8 mouse cellular contexts compared by ENCODE assay signal in the genomic region with DNA sequence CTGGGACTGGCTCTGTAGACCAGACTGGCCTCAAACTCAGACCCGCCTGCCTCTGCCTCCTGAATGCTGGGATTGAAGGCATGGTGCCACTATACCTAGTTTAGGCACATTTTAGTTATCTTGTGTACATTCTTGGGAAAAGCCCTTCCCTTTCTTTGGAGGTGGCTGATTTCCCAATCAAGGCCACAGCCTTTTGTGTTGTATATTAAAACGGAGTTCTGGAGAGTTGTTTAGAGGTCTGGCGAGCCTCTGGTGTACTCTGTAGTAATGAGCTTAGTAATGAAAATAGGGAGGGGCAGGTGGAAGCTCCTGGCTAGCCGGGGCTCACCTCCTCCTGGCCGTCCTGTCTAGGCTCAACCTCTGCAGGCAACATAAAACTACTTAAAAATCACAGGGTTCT. TPM values are rescaled to one million over a fixed set of nuclear protein-coding genes. Genes with fewer than 3 reads are reported as not detected.
DNase-seq lines count a peak whose midpoint lies in the region; ATAC-seq and TF ChIP-seq lines count a peak whose summit lies in the region.

No protein-coding gene starts in this region.

- H3K27ac ChIP-seq in liver, embryonic 11.5 days (ENCODE audit: low read depth, low read length) = no peak overlapping the region
- no peak overlapping the region for H3K27ac ChIP-seq in embryonic fibroblast, embryonic 13.5 days (ENCODE audit: insufficient read depth, low read length)
- H3K27ac ChIP-seq in limb, embryonic 12.5 days = no peak overlapping the region
- H3K27ac ChIP-seq in neural tube, embryonic 14.5 days (ENCODE audit: low read depth, low read length) = no peak overlapping the region

- no peaks in the 10 kb centered on the region for H3K27me3 ChIP-seq in liver, embryonic 11.5 days (replicated peaks; ENCODE audit: control insufficient read depth, insufficient read depth, low read length)
- H3K27me3 ChIP-seq in limb, embryonic 12.5 days = no peaks in the 10 kb centered on the region
- H3K27me3 ChIP-seq in neural tube, embryonic 14.5 days (ENCODE audit: control insufficient read depth, insufficient read depth, low read length) = no peaks in the 10 kb centered on the region

- H3K4me2 ChIP-seq in liver, embryonic 11.5 days = peak overlapping the region; percentile 93
- peak overlapping the region; percentile 75 for H3K4me2 ChIP-seq in limb, embryonic 12.5 days
- no peak overlapping the region for H3K4me2 ChIP-seq in neural tube, embryonic 14.5 days (ENCODE audit: low read depth, low read length)

- 76% methylated on average over 5 of the region's 5 CpGs for WGBS in liver, embryonic 11.5 days
- WGBS in limb, embryonic 12.5 days = 34% methylated on average over 5 of the region's 5 CpGs
- WGBS in neural tube, embryonic 14.5 days = 18% methylated on average over 5 of the region's 5 CpGs

- no peak for DNase-seq in liver, embryonic 11.5 days (ENCODE audit: low spot score)
- DNase-seq in liver = no peak
- DNase-seq in natural killer cell, adult 2 months (ENCODE audit: low spot score in 2 of 2) = no peak
- no peak for DNase-seq in thymus, postnatal 14 days
- no peak for DNase-seq in kidney, postnatal 4 days

- no peak for TF ChIP-seq CTCF in embryonic fibroblast, embryonic 13.5 days (IDR thresholded peaks at IDR 0.05; ENCODE audit: borderline replicate concordance, insufficient read depth, low read length)

- H3K4me1 ChIP-seq in liver, embryonic 11.5 days (replicated peaks; ENCODE audit: control insufficient read depth, insufficient read depth, low read length) = peaks cover 56% of the 10 kb centered on the region
- H3K4me1 ChIP-seq in embryonic fibroblast, embryonic 13.5 days (ENCODE audit: control insufficient read depth, insufficient read depth, low read length) = peaks cover 6% of the 10 kb centered on the region
- H3K4me1 ChIP-seq in limb, embryonic 12.5 days (replicated peaks) = peaks cover 71% of the 10 kb centered on the region
- H3K4me1 ChIP-seq in neural tube, embryonic 14.5 days (ENCODE audit: control insufficient read depth, insufficient read depth, low read length) = peaks cover 14% of the 10 kb centered on the region

- ATAC-seq in liver, embryonic 11.5 days (replicated peaks; ENCODE audit: low FRiP score) = no peak
- ATAC-seq in limb, embryonic 12.5 days (ENCODE audit: insufficient number of reproducible peaks, insufficient read depth, low FRiP score, low TSS enrichment, low read depth) = no peak
- no peak for ATAC-seq in neural tube, embryonic 14.5 days (ENCODE audit: low read depth)

- H3K9ac ChIP-seq in liver, embryonic 11.5 days (ENCODE audit: low read depth, low read length) = peak overlapping the region; percentile 98; the same call in 1 of the 2 replicates
- peak overlapping the region; percentile 93 for H3K9ac ChIP-seq in limb, embryonic 12.5 days (replicated peaks)
- H3K9ac ChIP-seq in neural tube, embryonic 14.5 days (replicated peaks; ENCODE audit: low read depth, low read length) = no peak overlapping the region

- peaks cover 6% of the 10 kb centered on the region; the same call in 1 of the 2 replicates for H3K36me3 ChIP-seq in liver, embryonic 11.5 days (ENCODE audit: control insufficient read depth, insufficient read depth, low read length)
- H3K36me3 ChIP-seq in limb, embryonic 12.5 days = peaks cover 28% of the 10 kb centered on the region
- no peaks in the 10 kb centered on the region for H3K36me3 ChIP-seq in neural tube, embryonic 14.5 days (ENCODE audit: control insufficient read depth, insufficient read depth, low read length)

- H3K9me3 ChIP-seq in liver, embryonic 11.5 days (ENCODE audit: control insufficient read depth, low read length) = no peaks in the 10 kb centered on the region
- no peaks in the 10 kb centered on the region for H3K9me3 ChIP-seq in limb, embryonic 12.5 days
- H3K9me3 ChIP-seq in neural tube, embryonic 14.5 days (ENCODE audit: control insufficient read depth, low read length) = no peaks in the 10 kb centered on the region

- H3K4me3 ChIP-seq in liver, embryonic 11.5 days (ENCODE audit: low read depth, low read length) = peak overlapping the region; percentile 90
- H3K4me3 ChIP-seq in embryonic fibroblast, embryonic 13.5 days (ENCODE audit: insufficient read depth, low read length) = peak overlapping the region; percentile 93
- H3K4me3 ChIP-seq in limb, embryonic 12.5 days (replicated peaks) = peak overlapping the region; percentile 75
- H3K4me3 ChIP-seq in neural tube, embryonic 14.5 days (ENCODE audit: low read depth, low read length) = peak overlapping the region; percentile 68; the same call in 1 of the 2 replicates

- no peak for TF ChIP-seq POLR2A in embryonic fibroblast, embryonic 13.5 days (IDR thresholded peaks at IDR 0.05; ENCODE audit: low read depth, low read length)

RNA-seq across cellular contexts. Expression of a gene that starts 2.0 kb away (rescaled TPM):
- 150 and 153 TPM in 2 replicates for polyA plus RNA-seq in liver, embryonic 11.5 days (2014; fragmentation: Nextera tagmentation; extraction: Ambion mirVana)
- polyA plus RNA-seq in embryonic fibroblast, embryonic 13.5 days (2011; ENCODE audit: insufficient read length, low read depth, missing spikeins) = 92.4 and 124 TPM in 2 replicates
- polyA plus RNA-seq in limb, embryonic 12.5 days (2016; fragmentation: Nextera tagmentation; extraction: Ambion mirVana) = 98.1 and 100 TPM in 2 replicates
- polyA plus RNA-seq in neural tube, embryonic 14.5 days (2014; fragmentation: Nextera tagmentation; extraction: Ambion mirVana) = 61.8 and 83.3 TPM in 2 replicates
